Mouse (Mus musculus) embryonic fibroblast, embryonic 13.5 days (primary cell): ENCODE measurements at regions not wholly inside any gene's neighbourhood (a gene's known extent, or its start where the extent isn't known, plus 50 kb on each side); places are given as distances from the start of the nearest gene placed in this dataset.

Experiments
- H3K27ac ChIP-seq: 2 replicates; pipeline ENCODE4 v1.5.1; 2012; ENCODE audit warnings: low read length, control low read depth, inconsistent platforms; ENCODE audit not compliant: insufficient read depth
- H3K4me1 ChIP-seq: 2 replicates; pipeline ENCODE4 v1.6.1; 2011; ENCODE audit warnings: low read length; ENCODE audit not compliant: control insufficient read depth, insufficient read depth
- H3K4me3 ChIP-seq: 2 replicates; pipeline ENCODE4 v1.5.1; 2011; ENCODE audit warnings: mild to moderate bottlenecking, control low read depth, low read length; ENCODE audit not compliant: insufficient read depth
- CTCF ChIP-seq: IDR thresholded peaks from 2 replicates; pipeline ENCODE4 v1.5.1; 2011; ENCODE audit warnings: mild to moderate bottlenecking, control low read depth, low read length, moderate library complexity, borderline replicate concordance; ENCODE audit not compliant: insufficient read depth
- POLR2A ChIP-seq: IDR thresholded peaks from 2 replicates; pipeline ENCODE4 v1.6.1; 2011; ENCODE audit warnings: low read depth, mild to moderate bottlenecking, control low read depth, low read length, moderate library complexity

DNA sequence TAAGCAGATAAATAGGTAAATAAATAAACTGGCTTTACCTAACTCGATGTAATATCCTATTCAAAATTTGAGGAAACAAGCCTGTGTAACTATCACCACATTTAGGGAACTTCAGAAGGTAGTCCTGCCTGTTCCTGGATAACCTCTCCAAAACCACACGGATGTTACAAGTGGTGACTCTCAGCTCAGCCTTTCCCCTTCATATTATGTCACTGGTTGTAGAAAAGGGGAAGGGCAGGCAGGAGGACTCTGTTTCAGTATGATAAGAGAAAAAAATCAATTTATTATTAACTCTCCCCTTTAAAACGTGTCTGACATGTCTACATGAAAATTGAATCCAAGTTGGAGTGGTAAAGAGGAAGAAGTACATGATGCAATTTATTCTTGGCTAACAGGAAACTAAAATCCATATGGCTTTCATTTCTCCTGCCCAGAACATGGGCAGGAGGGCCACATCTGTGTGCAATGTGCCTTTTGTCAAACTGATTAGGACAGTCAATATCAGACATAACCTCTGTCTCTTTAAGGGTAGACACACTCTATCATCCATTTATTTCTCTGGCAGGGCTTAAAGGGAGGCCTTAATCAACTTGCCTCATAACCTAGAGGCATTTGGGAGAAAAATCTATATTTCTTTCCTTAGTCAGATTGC, 353.9 kb upstream of the Slco3a1 start:
- TF ChIP-seq POLR2A (no peak), CTCF (no peak)
- Histone ChIP-seq H3K4me3 (no peak overlapping the region), H3K4me1 (no peaks in the 10 kb centered on the region), H3K27ac (no peak overlapping the region)

DNA sequence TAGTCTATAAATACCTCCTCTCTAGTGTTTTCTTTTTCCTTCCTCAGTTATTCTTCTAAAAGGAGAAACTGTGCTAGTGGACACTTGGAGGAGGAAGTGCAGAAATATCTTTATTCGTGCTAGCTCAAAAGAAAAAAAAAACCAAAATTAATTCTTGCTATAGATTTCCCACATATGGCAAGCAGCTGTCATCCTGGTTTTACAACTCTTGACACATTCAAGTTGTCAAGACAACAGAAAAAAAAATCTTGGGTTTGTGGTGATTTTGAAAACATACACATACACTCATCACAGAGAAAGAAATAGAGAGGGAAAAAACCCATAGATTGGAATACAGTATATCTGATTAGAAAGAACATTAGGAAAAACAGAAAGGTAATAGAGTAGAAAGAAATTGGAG, 352.8 kb upstream of the Slco3a1 start:
- H3K27ac ChIP-seq: no peak overlapping the region
- H3K4me1 ChIP-seq: no peaks in the 10 kb centered on the region
- TF ChIP-seq POLR2A: no peak
- no peak for TF ChIP-seq CTCF
- no peak overlapping the region for H3K4me3 ChIP-seq

DNA sequence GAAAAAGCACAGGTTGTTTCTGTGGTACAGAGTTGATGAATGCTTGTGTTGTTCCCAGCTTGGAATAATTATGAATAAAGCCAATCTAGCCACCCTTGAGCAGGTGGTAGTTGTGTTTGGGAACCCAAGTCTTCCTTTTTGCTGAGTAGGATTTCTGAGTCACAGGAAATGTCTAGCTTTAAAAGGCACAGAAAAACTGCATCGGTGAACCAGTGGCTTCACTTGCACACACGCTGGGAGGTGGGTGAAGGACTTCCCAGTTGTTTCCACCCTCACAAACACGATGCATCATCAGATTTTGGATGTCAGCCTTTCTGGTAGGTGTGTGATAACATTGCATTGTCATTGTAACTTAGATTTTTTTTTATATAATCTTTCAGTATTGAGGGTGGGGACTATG, 322.9 kb upstream of the Slco3a1 start:
- TF ChIP-seq CTCF (no peak), POLR2A (no peak)
- H3K27ac ChIP-seq: no peak overlapping the region
- no peaks in the 10 kb centered on the region for H3K4me1 ChIP-seq
- no peak overlapping the region for H3K4me3 ChIP-seq

DNA sequence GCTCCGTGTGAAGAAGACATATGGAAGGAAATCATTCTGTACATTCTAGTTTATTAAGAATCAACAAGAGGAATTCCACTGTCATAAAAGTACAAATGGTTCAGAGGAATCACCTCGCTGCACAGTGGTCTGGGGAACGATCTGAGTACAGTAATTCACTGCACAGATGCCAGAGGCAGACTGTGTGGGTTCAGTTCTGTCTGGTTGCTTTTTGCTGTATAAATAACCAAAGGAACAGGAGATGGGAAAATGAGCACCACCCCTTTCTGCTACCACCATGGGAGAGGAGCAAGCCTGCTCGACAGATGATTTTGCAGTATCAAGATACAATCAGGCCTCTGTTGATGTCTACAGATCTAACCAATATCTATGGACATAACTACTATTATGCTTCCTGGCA, 322.1 kb upstream of the Slco3a1 start:
- no peak overlapping the region for H3K27ac ChIP-seq
- TF ChIP-seq POLR2A (no peak), CTCF (no peak)
- no peaks in the 10 kb centered on the region for H3K4me1 ChIP-seq

DNA sequence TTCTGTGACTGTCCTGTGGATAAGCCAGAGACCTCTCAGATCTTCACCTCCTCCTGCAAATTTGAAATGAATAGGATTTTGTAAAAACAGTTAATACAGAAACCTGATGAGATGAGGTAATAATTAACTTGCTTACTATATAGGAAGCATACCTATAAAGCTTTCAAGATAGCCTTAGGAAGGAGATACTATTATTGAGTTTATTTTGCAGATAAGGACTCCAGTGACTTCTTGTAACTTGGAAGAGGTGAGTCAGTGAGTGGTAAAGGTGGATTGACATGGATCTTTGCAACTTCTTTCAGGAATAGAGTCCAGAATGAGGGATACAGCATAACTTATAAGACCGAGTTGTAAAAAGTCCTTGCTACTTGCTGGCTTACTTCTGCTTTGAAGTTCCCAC, 315.7 kb upstream of the Slco3a1 start:
- Histone ChIP-seq H3K27ac (no peak overlapping the region), H3K4me1 (no peaks in the 10 kb centered on the region), H3K4me3 (no peak overlapping the region)
- TF ChIP-seq CTCF (no peak), POLR2A (no peak)

More for the DNA sequence above, 322.1 kb upstream of the Slco3a1 start:
- no peak overlapping the region for H3K4me3 ChIP-seq

DNA sequence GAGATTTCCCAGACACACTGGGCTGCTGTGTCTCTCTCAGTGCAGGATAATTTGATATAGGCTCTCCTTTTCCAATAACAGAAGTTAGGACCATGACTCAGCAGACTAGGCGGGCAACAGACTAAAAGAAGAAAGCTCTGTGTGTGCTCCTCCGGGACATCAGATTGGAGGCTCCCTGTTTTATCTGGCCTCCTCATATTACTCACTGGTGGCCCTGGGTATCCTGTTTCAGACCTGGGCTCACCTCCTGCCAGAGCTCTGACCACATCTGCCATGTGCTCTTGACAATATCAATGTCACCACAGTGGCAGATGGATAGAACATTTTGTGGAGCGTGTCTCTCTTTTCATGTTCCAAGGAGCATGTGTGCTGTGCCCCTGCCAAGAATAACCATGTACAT, 308.1 kb upstream of the Slco3a1 start:
- Histone ChIP-seq H3K4me3 (no peak overlapping the region), H3K27ac (no peak overlapping the region), H3K4me1 (no peaks in the 10 kb centered on the region)
- TF ChIP-seq CTCF (no peak), POLR2A (no peak)

DNA sequence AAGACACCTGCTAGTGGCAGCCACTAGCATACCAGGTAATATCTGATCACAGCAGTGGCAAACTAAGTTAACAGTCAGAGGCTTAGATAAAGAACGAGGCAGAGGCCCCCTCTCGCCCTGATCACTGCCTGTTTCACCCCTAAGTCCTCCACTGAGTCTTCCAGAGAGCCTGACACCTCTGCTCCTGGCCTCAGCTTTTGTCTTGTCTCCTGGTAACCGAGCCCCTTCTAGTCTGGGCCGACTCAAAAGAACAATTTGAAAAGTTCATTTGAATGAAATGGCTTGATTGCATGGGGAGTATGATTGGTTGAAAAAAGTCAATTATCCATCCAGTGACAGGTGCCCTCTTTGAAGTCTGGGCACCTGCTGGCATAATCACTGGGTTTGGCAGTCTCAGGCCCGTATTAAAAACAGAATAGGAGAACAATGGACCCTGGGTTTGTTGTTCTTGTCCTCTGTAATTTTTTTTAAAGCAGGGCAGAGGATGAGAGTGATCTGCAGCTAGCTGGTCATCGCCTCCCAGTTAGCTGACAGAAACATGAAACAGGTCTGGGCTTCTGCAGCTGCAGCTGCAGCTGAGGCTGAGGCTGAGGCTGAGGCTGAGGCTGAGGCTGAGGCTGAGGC, 289.8 kb upstream of the Slco3a1 start:
- no peaks in the 10 kb centered on the region; the same call in 1 of the 2 replicates for H3K4me1 ChIP-seq
- TF ChIP-seq CTCF: no peak
- no peak for TF ChIP-seq POLR2A
- H3K27ac ChIP-seq: no peak overlapping the region
- H3K4me3 ChIP-seq: no peak overlapping the region

DNA sequence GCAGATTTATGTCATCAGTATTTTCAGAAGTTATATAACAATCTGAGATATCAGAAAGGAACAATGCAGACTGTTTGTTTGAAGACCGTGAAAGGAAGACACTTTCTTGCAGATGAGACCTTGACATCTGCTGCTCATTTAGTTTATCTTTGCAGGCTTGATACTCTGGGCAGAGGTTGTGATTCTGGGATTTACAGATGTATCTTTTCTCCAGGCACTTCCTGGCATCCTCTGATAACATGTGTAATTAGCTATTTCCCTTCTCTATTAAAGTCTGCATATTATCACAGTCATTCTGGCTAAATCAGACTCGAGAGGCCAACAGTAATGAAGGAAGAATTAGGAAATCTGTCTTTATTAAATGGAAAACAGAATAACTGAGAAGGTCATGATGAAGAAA, 268.7 kb upstream of the Slco3a1 start:
- Histone ChIP-seq H3K4me3 (no peak overlapping the region), H3K27ac (no peak overlapping the region), H3K4me1 (no peaks in the 10 kb centered on the region)
- TF ChIP-seq CTCF (no peak), POLR2A (no peak)

DNA sequence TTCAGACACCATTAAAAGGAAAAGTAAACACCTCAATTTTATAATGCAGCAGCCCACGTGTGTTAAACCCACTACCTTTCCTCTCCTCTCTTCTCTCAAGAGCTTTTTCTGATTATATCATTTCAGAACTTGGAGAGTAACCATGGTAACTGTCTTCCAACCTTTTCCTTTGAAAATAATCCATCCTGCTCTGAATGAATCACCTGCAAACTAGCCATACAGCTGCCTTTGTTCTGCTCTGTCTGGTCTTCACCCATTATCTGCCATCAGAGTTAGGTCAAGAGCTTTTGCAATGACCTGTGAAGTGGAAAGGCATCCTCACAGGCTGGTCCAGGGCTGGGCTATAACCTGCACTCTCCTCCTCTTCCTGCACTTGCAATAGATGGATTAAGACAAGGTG, 238.7 kb upstream of the Slco3a1 start:
- no peaks in the 10 kb centered on the region for H3K4me1 ChIP-seq
- H3K4me3 ChIP-seq: no peak overlapping the region
- no peak for TF ChIP-seq POLR2A
- no peak for TF ChIP-seq CTCF
- H3K27ac ChIP-seq: no peak overlapping the region

DNA sequence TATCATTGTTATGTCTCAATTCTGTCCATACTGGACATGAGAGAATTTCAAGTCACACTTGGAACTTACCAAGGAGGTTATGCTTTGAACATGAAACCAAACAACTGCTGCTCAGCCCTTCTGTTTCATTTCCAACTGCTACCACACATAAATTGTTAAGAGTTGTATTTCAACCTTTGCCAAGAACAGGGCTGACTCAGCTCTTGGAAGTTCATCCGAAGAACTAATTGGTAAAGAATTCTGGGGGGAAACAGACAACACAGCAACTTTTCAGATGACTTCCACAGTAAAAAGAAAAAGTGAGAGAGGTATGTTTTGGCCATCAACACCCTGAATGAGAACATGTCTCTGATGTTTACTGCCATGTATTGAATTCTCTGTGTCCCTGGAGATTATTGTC, 234.1 kb upstream of the Slco3a1 start:
- TF ChIP-seq CTCF (no peak), POLR2A (no peak)
- Histone ChIP-seq H3K27ac (no peak overlapping the region), H3K4me3 (no peak overlapping the region), H3K4me1 (no peaks in the 10 kb centered on the region)
